Mouse (Mus musculus): ENCODE results near the gene Eya4.

Gene Eya4

GRCm38 (mm10) chr10:23060041-23060693 is 290.4 kb downstream of the Eya4 start:
- CTCF ChIA-PET: no interaction called here

- CTCF ChIA-PET: no interaction called here
Measured at GRCm38 (mm10) chr10:23053379-23053915, 297.1 kb downstream of the Eya4 start.
